Mouse (Mus musculus) hindbrain, embryonic 15.5 days (tissue): ENCODE measurements around the gene Cd55. TPM values are rescaled to one million over a fixed set of nuclear protein-coding genes. Genes with fewer than 3 reads are reported as not detected.
"Not testable (repeated sequence)": the region's sequence is repeated elsewhere in the genome, so short reads cannot be mapped to it uniquely, and the experiment has no call there.

Source experiments
- ATAC-seq: fragments of 200-750 bp; cut with Nextera tagmentation; 2 replicates; pipeline ENCODE4 v1.8.0; 2017; ENCODE audit warnings: low read depth, moderate number of reproducible peaks, moderate TSS enrichment; ENCODE audit not compliant: low FRiP score
- H3K27ac ChIP-seq: fragments of 300-500 bp; sonication (generic); replicated peaks from 2 replicates; pipeline ENCODE4 v1.5.1; 2015; ENCODE audit warnings: mild to moderate bottlenecking, inconsistent platforms
- H3K27me3 ChIP-seq: fragments of 300-500 bp; sonication (generic); 2 replicates; pipeline ENCODE4 v1.6.1; 2015; ENCODE audit warnings: control low read depth, inconsistent platforms
- H3K36me3 ChIP-seq: fragments of 300-500 bp; sonication (generic); 2 replicates; pipeline ENCODE4 v1.6.1; 2015; ENCODE audit warnings: control low read depth, inconsistent platforms
- H3K4me1 ChIP-seq: fragments of 300-500 bp; sonication (generic); replicated peaks from 2 replicates; pipeline ENCODE4 v1.6.1; 2015; ENCODE audit warnings: control low read depth, inconsistent platforms
- H3K4me2 ChIP-seq: fragments of 300-500 bp; sonication (generic); 2 replicates; pipeline ENCODE4 v1.6.1; 2015; ENCODE audit warnings: moderate library complexity, mild to moderate bottlenecking, inconsistent platforms
- H3K4me3 ChIP-seq: fragments of 300-500 bp; sonication (generic); 2 replicates; pipeline ENCODE4 v1.5.1; 2015; ENCODE audit warnings: mild to moderate bottlenecking, inconsistent platforms
- H3K9ac ChIP-seq: fragments of 300-500 bp; sonication (generic); 2 replicates; pipeline ENCODE4 v1.6.1; 2015; ENCODE audit warnings: inconsistent platforms
- H3K9me3 ChIP-seq: fragments of 300-500 bp; sonication (generic); 2 replicates; pipeline ENCODE4 v1.6.1; 2016; ENCODE audit warnings: control low read depth, inconsistent platforms
- WGBS: fragments of 180-500 bp; shearing (Covaris S2); methylation state at CpG from one replicate; pipeline ENCODE4 v1.1.7; 2015; 5-methylcytosine and 5-hydroxymethylcytosine counted together
- polyA plus RNA-seq: library from polyadenylated mRNA; unstranded; fragments of >200 nt; fragmentation: Nextera tagmentation; extraction: Ambion mirVana; gene quantifications from 2 replicates; pipeline ENCODE4 v1.2.1, GENCODE M21; 2015

Cd55 gene
- polyA plus RNA-seq, 1 experiment from 2014 or later = 11.5 TPM

DNA sequence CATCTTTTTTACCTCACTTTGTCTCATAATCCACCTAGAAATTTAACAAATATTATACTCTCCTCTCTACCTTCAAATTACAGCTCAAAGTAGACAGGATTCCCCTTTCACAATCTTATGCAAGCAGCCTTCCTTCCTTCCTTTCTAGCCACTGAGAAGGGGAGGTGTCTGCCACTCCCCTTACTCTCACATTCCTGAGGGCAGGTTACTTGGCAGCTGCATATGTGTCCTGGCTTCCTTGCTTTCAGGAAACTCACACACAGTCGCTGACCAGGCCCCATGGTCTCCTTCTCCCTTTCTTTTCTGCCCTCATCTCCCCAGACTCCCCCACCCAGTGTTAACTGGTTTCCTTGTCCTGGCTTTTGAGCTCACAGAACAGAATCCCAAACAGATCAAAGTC, 11.7 kb upstream of the Cd55 start:
- ATAC-seq = no peak
- Histone ChIP-seq H3K9ac (no peak overlapping the region), H3K36me3 (no peaks in the 10 kb centered on the region), H3K4me2 (no peak overlapping the region), H3K27me3 (no peaks in the 10 kb centered on the region), H3K9me3 (no peaks in the 10 kb centered on the region), H3K4me1 (no peaks in the 10 kb centered on the region), H3K27ac (no peak overlapping the region), H3K4me3 (no peak overlapping the region)
- WGBS = 26% methylated on average over 1 of the region's 1 CpGs

DNA sequence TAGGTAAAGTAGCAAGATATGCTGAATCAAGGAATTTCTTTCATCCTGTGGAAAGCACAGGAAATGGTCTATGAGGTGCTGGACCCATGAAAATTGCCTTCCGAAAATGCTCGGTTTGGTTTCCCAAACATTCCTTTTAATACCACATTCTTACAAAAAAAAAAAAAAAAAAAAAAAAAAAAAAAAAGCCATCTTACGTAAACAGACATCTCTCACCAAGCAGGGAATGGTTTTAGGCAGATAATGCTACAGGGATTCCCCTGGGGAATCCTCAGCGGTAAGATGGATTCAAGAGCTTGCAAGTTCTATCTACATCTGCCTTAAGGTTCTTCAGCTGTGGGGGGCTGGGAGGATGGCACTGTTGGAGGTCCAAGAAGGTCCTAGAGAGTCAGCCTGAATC, 7.5 kb upstream of the Cd55 start:
- H3K9ac ChIP-seq = no peak overlapping the region
- H3K4me2 ChIP-seq = no peak overlapping the region
- no peaks in the 10 kb centered on the region for H3K4me1 ChIP-seq
- no peaks in the 10 kb centered on the region for H3K9me3 ChIP-seq
- WGBS = 86% methylated on average over 4 of the region's 4 CpGs
- no peak for ATAC-seq
- no peak overlapping the region for H3K4me3 ChIP-seq
- H3K36me3 ChIP-seq = no peaks in the 10 kb centered on the region
- H3K27me3 ChIP-seq = no peaks in the 10 kb centered on the region
- H3K27ac ChIP-seq = no peak overlapping the region

DNA sequence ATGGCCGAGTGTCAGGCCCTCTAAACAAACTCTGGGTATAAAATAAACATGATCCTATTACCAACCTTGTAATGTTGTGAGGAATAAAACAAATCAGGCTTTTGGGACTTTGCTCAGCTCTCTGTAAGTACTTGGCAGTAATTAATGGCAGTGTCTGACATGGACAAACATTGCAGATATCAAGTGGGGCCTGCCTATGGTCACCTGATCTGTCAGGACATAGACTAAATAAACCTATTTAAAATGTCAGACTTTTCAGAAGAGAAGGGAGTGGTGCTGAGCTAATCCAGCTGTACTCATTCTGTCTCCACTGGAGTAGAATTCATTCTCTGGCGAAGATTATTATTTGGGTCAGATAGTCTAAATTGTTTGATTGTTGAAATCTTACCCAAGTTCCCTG, 4.9 kb upstream of the Cd55 start:
- Histone ChIP-seq H3K4me3 (no peak overlapping the region), H3K4me2 (no peak overlapping the region), H3K9ac (no peak overlapping the region), H3K27me3 (no peaks in the 10 kb centered on the region), H3K27ac (no peak overlapping the region), H3K36me3 (no peaks in the 10 kb centered on the region), H3K4me1 (peaks cover 10% of the 10 kb centered on the region), H3K9me3 (no peaks in the 10 kb centered on the region)
- 78% methylated on average over 2 of the region's 2 CpGs for WGBS
- no peak for ATAC-seq

DNA sequence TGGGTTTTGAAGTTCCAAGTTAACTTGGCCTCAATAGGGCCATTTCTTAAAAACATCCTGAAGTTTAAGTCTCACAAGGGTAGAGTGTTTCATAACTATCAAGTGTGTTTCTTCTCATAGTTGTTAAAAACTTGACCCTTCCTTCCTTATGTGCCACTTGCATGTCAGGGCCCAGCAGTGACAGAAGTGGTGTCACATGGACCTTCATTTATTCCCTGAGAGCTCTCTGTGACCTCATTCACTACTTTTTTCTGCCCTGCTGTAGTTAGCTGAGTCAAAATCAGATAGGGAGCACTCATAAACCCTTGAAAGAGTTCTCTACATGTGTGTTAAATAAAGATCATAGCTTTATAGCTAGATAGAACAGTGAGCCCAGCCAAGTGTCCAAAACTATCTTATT, 1.6 kb upstream of the Cd55 start:
- ATAC-seq = no peak

DNA sequence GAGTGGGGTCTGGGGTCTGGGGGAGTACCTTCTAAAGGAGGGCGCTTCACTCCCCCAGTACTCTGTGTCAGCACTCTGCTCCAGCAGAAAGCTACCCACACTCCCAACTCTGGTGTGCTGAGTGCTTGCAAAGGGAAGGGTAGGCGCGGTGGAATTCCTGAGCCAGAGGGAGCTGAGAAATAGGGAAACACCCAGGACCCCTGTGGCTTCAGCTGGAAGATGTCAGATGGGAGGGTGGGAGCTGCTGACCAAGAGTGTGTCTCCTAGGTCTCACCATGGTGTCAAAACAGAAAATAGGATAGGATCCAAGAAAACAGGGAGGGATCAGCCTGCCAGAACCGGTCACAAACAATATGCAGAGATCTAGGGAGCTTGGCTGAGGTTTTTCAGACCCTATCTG, 323 bp upstream of the Cd55 start:
- no peaks in the 10 kb centered on the region for H3K36me3 ChIP-seq
- H3K9ac ChIP-seq = peak overlapping the region; percentile 65
- H3K9me3 ChIP-seq = no peaks in the 10 kb centered on the region
- peaks cover 10% of the 10 kb centered on the region for H3K4me1 ChIP-seq
- peak overlapping the region; percentile 82 for H3K4me2 ChIP-seq
- H3K4me3 ChIP-seq = peak overlapping the region; percentile 60
- H3K27ac ChIP-seq = peak overlapping the region; percentile 78
- peak; percentile 90 for ATAC-seq
- no peaks in the 10 kb centered on the region for H3K27me3 ChIP-seq
- under 1% methylated on average over 4 of the region's 4 CpGs for WGBS

More for the DNA sequence above, 1.6 kb upstream of the Cd55 start:
- no peak overlapping the region for H3K9ac ChIP-seq
- no peaks in the 10 kb centered on the region for H3K27me3 ChIP-seq
- no peak overlapping the region for H3K4me2 ChIP-seq
- peaks cover 10% of the 10 kb centered on the region for H3K4me1 ChIP-seq
- no peak overlapping the region for H3K27ac ChIP-seq
- no peaks in the 10 kb centered on the region for H3K36me3 ChIP-seq
- no peak overlapping the region for H3K4me3 ChIP-seq
- no peaks in the 10 kb centered on the region for H3K9me3 ChIP-seq

DNA sequence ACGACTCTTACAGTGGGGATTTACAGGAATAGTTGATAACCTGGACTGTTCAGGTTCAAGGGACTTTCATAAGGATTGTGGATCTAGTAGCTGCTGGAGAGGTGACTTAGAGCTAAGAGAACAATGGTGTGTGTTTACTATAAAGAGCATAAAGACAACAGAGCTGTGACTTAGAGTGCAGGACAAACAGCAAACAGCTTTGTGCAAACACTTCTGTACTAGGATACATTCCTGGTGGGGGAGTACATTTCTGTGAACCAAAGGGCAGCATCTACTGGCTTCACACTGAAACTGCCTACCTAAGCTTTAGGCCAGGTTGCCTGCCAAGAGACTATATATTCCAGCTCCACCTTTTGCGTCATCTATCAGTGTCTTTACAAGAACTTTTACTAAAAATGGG, 7.4 kb downstream of the Cd55 start:
- no peak for ATAC-seq
- H3K4me1 ChIP-seq = no peaks in the 10 kb centered on the region
- H3K4me3 ChIP-seq = no peak overlapping the region
- H3K9ac ChIP-seq = no peak overlapping the region
- H3K27ac ChIP-seq = no peak overlapping the region
- no peaks in the 10 kb centered on the region for H3K27me3 ChIP-seq
- no peak overlapping the region for H3K4me2 ChIP-seq
- H3K36me3 ChIP-seq = no peaks in the 10 kb centered on the region
- H3K9me3 ChIP-seq = no peaks in the 10 kb centered on the region
- WGBS = 98% methylated on average over 2 of the region's 2 CpGs

DNA sequence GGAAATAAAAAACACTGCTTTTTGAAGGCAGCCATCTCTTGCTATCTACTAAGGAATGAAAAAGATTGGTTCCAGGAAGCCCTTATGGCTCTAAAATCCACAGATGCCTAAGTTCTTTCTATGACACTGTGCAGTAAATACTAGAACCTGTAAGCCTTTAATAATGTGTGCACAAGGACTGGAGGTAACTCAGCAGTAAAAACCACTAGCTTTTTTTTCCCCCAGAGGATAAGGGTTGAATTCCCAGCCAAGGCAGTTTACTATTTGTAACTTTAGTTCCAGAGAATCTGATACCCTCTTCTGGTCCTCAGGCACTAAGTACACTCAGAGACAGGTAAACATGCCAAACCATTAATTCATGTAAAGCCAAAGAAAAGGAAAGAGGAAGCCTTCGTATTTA, 19.6 kb downstream of the Cd55 start:
- H3K36me3 ChIP-seq, H3K9ac ChIP-seq, H3K4me3 ChIP-seq, H3K27me3 ChIP-seq, ATAC-seq, H3K27ac ChIP-seq, H3K4me1 ChIP-seq, H3K4me2 ChIP-seq, H3K9me3 ChIP-seq: not testable (repeated sequence)
- 89% methylated on average over 1 of the region's 1 CpGs for WGBS

DNA sequence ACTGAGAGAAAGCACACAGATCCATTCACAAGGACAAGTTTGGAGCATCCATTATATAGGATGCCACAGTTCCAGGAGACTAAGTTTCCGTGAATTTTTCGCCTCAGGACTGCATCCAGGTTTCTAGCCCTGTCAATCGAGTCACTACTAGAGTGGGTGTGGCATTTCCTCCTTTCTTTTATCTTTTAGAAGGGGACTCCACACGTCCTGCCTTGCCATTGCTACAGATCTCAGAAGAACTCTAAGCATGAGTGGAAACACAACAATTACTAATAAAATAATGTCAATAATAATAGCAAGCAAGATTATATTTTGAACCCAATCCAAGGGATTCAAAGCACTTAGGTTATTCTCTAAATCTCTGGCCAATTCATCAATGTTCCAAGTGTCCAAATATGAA, 31.6 kb downstream of the Cd55 start:
- WGBS = 79% methylated on average over 4 of the region's 4 CpGs

DNA sequence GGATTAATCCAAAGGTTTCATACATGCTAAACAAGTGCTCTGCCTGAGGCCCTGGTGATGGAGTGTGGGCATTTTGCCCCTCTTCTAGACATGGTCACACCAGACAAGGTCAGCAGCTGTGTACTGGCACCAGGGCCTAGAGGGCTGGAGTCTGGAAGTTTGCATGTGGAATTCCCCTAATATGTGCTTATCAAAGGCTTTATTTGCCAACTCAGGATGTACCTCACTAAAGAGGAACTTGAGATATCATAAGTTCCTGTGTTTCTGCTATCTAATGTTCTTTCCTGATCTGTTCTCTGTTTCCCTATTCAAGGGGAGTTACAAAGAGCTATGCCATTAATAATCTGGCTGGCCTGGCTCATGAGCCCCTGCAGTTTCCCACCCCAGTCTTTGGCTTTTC, 33.9 kb downstream of the Cd55 start:
- not testable (repeated sequence) for H3K4me3 ChIP-seq, H3K9me3 ChIP-seq, H3K27me3 ChIP-seq, H3K4me1 ChIP-seq, H3K36me3 ChIP-seq, ATAC-seq, H3K27ac ChIP-seq, H3K4me2 ChIP-seq, H3K9ac ChIP-seq

More for the DNA sequence above, 31.6 kb downstream of the Cd55 start:
- H3K4me3 ChIP-seq = no peak overlapping the region
- H3K36me3 ChIP-seq = no peaks in the 10 kb centered on the region
- H3K27me3 ChIP-seq = no peaks in the 10 kb centered on the region
- no peak for ATAC-seq
- H3K4me2 ChIP-seq = no peak overlapping the region
- H3K9me3 ChIP-seq = no peaks in the 10 kb centered on the region
- no peak overlapping the region for H3K9ac ChIP-seq
- no peaks in the 10 kb centered on the region for H3K4me1 ChIP-seq
- H3K27ac ChIP-seq = no peak overlapping the region

DNA sequence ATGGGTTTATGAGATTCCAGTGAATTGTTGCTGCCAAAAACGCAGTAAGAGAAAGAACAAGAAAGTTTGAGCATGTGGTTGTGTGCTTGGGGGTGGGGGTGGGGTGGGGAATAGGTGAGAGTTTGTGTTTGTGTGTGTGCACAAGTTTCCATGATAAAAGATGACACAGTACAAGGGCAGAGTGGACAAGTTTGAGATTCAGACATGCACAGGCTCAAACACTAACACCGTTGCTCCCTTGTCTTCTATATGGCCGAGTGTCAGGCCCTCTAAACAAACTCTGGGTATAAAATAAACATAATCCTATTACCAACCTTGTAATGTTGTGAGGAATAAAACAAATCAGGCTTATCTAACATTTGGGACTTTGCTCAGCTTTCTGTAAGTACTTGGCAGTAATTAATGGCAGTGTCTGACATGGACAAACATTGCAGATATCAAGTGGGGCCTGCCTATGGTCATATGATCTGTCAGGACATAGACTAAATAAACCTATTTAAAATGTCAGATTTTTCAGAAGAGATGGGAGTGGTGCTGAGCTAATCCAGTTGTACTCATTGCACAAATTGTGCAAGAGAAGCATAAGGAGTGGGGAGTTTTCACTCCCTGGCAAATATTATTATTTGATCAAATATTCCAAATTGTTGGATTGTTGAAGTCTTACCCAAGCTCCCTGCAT, 35.2 kb downstream of the Cd55 start:
- not testable (repeated sequence) for H3K9ac ChIP-seq, H3K36me3 ChIP-seq, H3K27ac ChIP-seq, H3K4me1 ChIP-seq, H3K4me3 ChIP-seq, H3K4me2 ChIP-seq, H3K9me3 ChIP-seq, H3K27me3 ChIP-seq, ATAC-seq
- WGBS = 70% methylated on average over 3 of the region's 3 CpGs

DNA sequence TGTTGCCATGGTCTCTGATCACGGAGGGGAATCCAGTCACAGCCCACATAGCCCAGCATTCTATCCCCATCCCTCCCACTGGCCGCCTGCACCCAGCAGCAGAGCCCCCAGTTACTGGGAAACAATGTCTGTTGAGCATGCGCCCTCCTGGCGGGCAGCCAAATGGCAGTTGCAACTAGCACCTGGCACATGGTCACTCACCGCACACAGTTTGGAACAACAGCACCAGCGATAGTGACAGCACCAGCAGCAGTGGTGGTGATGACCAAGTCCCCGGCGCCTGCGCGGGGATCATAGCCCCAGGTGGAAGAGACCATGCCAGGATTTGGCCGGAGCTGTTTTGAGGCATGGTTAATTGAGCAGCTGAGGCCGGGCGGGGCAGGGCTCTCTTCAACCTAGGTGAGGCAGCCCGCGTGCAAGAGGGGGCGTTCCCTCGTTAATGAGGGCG, 39.9 kb downstream of the Cd55 start, which contains the start of gene Cd55b:
Gene Cd55b (minus strand): TSS at position 346 of the 448 bp plus-strand sequence.
- Histone ChIP-seq H3K9me3 (no peaks in the 10 kb centered on the region), H3K9ac (no peak within 1 kb of the TSS), H3K4me3 (no peak within 1 kb of the TSS), H3K4me1 (no peaks in the 10 kb centered on the region), H3K4me2 (peak within 1 kb of the TSS; percentile 28; the same call in 1 of the 2 replicates), H3K27me3 (no peaks in the 10 kb centered on the region), H3K27ac (no peak within 1 kb of the TSS), H3K36me3 (no peaks in the 10 kb centered on the region)
- WGBS = 60% methylated on average over 18 of the region's 18 CpGs
- peak; percentile 74 for ATAC-seq

DNA sequence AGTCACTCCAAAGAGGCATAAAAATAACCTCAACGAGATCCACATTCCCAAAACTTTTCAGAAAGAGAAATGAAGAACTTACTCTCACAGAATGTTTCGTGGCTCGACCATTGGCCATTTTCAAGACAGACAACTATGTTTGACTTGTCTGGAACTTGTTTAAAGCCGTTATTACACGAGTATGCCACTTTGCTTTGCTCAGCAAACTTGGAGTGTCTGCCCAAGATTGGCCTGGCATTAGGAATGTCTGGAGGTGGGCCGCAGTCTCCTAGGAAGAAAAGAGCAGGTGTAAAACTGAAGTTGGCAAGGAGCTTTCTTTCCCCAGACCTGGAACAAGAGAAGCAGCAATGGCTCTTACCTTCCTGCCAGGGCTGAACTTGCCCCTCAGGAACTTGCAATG, 40.5 kb downstream of the Cd55 start:
- H3K9ac ChIP-seq, H3K9me3 ChIP-seq, H3K4me1 ChIP-seq, H3K27me3 ChIP-seq, H3K36me3 ChIP-seq, H3K4me3 ChIP-seq, H3K4me2 ChIP-seq, H3K27ac ChIP-seq, ATAC-seq: not testable (repeated sequence)
- WGBS = no CpG with 5 or more reads among the region's 6 CpGs

DNA sequence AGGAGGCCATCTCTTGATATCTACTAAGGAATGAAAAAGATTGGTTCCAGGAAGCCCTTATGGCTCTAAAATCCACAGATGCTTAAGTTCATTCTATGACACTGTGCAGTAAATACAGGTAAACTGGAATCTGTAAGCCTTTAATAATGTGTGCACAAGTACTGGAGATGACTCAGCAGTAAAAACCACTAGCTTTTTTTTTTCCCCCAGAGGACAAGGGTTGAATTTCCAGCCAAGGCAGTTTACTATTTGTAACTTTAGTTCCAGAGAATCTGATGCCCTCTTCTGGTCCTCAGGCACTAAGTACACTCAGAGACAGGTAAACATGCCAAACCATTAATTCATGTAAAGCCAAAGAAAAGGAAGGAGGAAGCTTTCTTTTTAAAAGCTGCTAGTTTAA, 65.4 kb downstream of the Cd55 start:
- H3K27ac ChIP-seq, H3K27me3 ChIP-seq, H3K9ac ChIP-seq, H3K4me1 ChIP-seq, H3K4me3 ChIP-seq, H3K4me2 ChIP-seq, ATAC-seq, H3K9me3 ChIP-seq, H3K36me3 ChIP-seq: not testable (repeated sequence)
